Mouse (Mus musculus): Measurements from ENCODE around the gene Papln. TPM values are rescaled to one million over a fixed set of nuclear protein-coding genes. Genes with fewer than 3 reads are reported as not detected.

Gene Papln
- 0.51 and 0.69 TPM in 2 replicates for polyA plus RNA-seq (2016; fragmentation: Nextera tagmentation; extraction: Ambion mirVana)

- 15% methylated on average over 30 of the region's 31 CpGs for WGBS
- Histone ChIP-seq H3K9ac (peak within 1 kb of the TSS; percentile 33), H3K4me2 (replicated peaks) (peak within 1 kb of the TSS; percentile 58), H3K36me3 (no peaks in the 10 kb centered on the region), H3K27me3 (no peaks in the 10 kb centered on the region), H3K27ac (no peak within 1 kb of the TSS), H3K9me3 (no peaks in the 10 kb centered on the region), H3K4me1 (peaks cover 30% of the 10 kb centered on the region), H3K4me3 (peak within 1 kb of the TSS; percentile 26)
- peak; percentile 38; the same call in 1 of the 2 replicates for ATAC-seq (ENCODE audit: insufficient number of reproducible peaks, insufficient read depth, low FRiP score, low TSS enrichment)
Measured at GRCm38 (mm10) chr12:83763311-83764043, at the start of gene Papln. Papln (plus strand) TSS chr12:83763634.

GRCm38 (mm10) chr12:83713749-83714148 is 49.7 kb upstream of the Papln start:
- ATAC-seq (ENCODE audit: insufficient number of reproducible peaks, insufficient read depth, low FRiP score, low TSS enrichment): no peak
- WGBS: 51% methylated on average over 2 of the region's 2 CpGs
- peaks cover 55% of the 10 kb centered on the region for H3K36me3 ChIP-seq

GRCm38 (mm10) chr12:83716416-83717184 is 46.8 kb upstream of the Papln start:
- Histone ChIP-seq H3K9ac (no peak overlapping the region), H3K4me3 (no peak overlapping the region), H3K36me3 (peaks cover 63% of the 10 kb centered on the region), H3K9me3 (no peaks in the 10 kb centered on the region), H3K27ac (no peak overlapping the region), H3K27me3 (no peaks in the 10 kb centered on the region), H3K4me1 (peaks cover 7% of the 10 kb centered on the region; the same call in 1 of the 2 replicates), H3K4me2 (replicated peaks) (no peak overlapping the region)
- ATAC-seq (ENCODE audit: insufficient number of reproducible peaks, insufficient read depth, low FRiP score, low TSS enrichment): no peak
- WGBS: 91% methylated on average over 15 of the region's 15 CpGs

More at GRCm38 (mm10) chr12:83713749-83714148, 49.7 kb upstream of the Papln start:
- Histone ChIP-seq H3K4me2 (replicated peaks) (no peak overlapping the region), H3K27me3 (no peaks in the 10 kb centered on the region), H3K9ac (no peak overlapping the region), H3K27ac (no peak overlapping the region), H3K9me3 (no peaks in the 10 kb centered on the region), H3K4me1 (no peaks in the 10 kb centered on the region), H3K4me3 (no peak overlapping the region)

GRCm38 (mm10) chr12:83719431-83719830 is 44.0 kb upstream of the Papln start:
- ATAC-seq (ENCODE audit: insufficient number of reproducible peaks, insufficient read depth, low FRiP score, low TSS enrichment): no peak
- H3K27ac ChIP-seq: no peak overlapping the region
- no peak overlapping the region for H3K9ac ChIP-seq
- H3K36me3 ChIP-seq: peaks cover 62% of the 10 kb centered on the region
- H3K4me2 ChIP-seq (replicated peaks): no peak overlapping the region
- no peaks in the 10 kb centered on the region for H3K9me3 ChIP-seq
- no peak overlapping the region for H3K4me3 ChIP-seq
- H3K27me3 ChIP-seq: no peaks in the 10 kb centered on the region
- WGBS: 96% methylated on average over 1 of the region's 1 CpGs
- H3K4me1 ChIP-seq: peaks cover 7% of the 10 kb centered on the region; the same call in 1 of the 2 replicates

GRCm38 (mm10) chr12:83721281-83721680 is 42.2 kb upstream of the Papln start:
- Histone ChIP-seq H3K27ac (peak overlapping the region; percentile 77), H3K4me1 (peaks cover 7% of the 10 kb centered on the region; the same call in 1 of the 2 replicates), H3K4me3 (no peak overlapping the region), H3K9ac (no peak overlapping the region), H3K9me3 (no peaks in the 10 kb centered on the region), H3K4me2 (replicated peaks) (no peak overlapping the region), H3K27me3 (no peaks in the 10 kb centered on the region), H3K36me3 (peaks cover 61% of the 10 kb centered on the region)
- 0 out of 2 replicates have a peak, but pooled peaks have one; percentile 47 for ATAC-seq (ENCODE audit: insufficient number of reproducible peaks, insufficient read depth, low FRiP score, low TSS enrichment)
- WGBS: 51% methylated on average over 6 of the region's 6 CpGs

- no peak overlapping the region for H3K9ac ChIP-seq
- H3K4me2 ChIP-seq (replicated peaks): no peak overlapping the region
- peaks cover 57% of the 10 kb centered on the region for H3K36me3 ChIP-seq
- no peak overlapping the region for H3K4me3 ChIP-seq
- WGBS: 62% methylated on average over 3 of the region's 3 CpGs
- no peaks in the 10 kb centered on the region for H3K9me3 ChIP-seq
- no peak overlapping the region for H3K27ac ChIP-seq
- H3K4me1 ChIP-seq: peaks cover 7% of the 10 kb centered on the region; the same call in 1 of the 2 replicates
- no peaks in the 10 kb centered on the region for H3K27me3 ChIP-seq
- ATAC-seq (ENCODE audit: insufficient number of reproducible peaks, insufficient read depth, low FRiP score, low TSS enrichment): no peak
Measured at GRCm38 (mm10) chr12:83723037-83723436, 40.4 kb upstream of the Papln start.

- peaks cover 80% of the 10 kb centered on the region for H3K36me3 ChIP-seq
- no peak for ATAC-seq (ENCODE audit: insufficient number of reproducible peaks, insufficient read depth, low FRiP score, low TSS enrichment)
Measured at GRCm38 (mm10) chr12:83726510-83727308, 36.7 kb upstream of the Papln start.

GRCm38 (mm10) chr12:83732225-83732624 is 31.2 kb upstream of the Papln start:
- no peak overlapping the region for H3K4me3 ChIP-seq
- no peak overlapping the region for H3K9ac ChIP-seq
- H3K27ac ChIP-seq: no peak overlapping the region
- H3K27me3 ChIP-seq: no peaks in the 10 kb centered on the region
- ATAC-seq (ENCODE audit: insufficient number of reproducible peaks, insufficient read depth, low FRiP score, low TSS enrichment): no peak
- WGBS: 94% methylated on average over 5 of the region's 5 CpGs
- H3K9me3 ChIP-seq: no peaks in the 10 kb centered on the region
- no peak overlapping the region for H3K4me2 ChIP-seq (replicated peaks)
- H3K4me1 ChIP-seq: no peaks in the 10 kb centered on the region
- peaks cover 77% of the 10 kb centered on the region for H3K36me3 ChIP-seq

More at GRCm38 (mm10) chr12:83726510-83727308, 36.7 kb upstream of the Papln start:
- Histone ChIP-seq H3K27me3 (no peaks in the 10 kb centered on the region), H3K4me3 (no peak overlapping the region), H3K4me1 (no peaks in the 10 kb centered on the region), H3K27ac (no peak overlapping the region), H3K9ac (no peak overlapping the region), H3K9me3 (no peaks in the 10 kb centered on the region), H3K4me2 (replicated peaks) (no peak overlapping the region)
- WGBS: 90% methylated on average over 12 of the region's 12 CpGs

GRCm38 (mm10) chr12:83734047-83734446 is 29.4 kb upstream of the Papln start:
- Histone ChIP-seq H3K4me2 (replicated peaks) (no peak overlapping the region), H3K9ac (no peak overlapping the region), H3K9me3 (no peaks in the 10 kb centered on the region), H3K36me3 (peaks cover 66% of the 10 kb centered on the region), H3K4me3 (no peak overlapping the region), H3K27me3 (no peaks in the 10 kb centered on the region), H3K4me1 (no peaks in the 10 kb centered on the region), H3K27ac (no peak overlapping the region)
- 94% methylated on average over 10 of the region's 10 CpGs for WGBS
- ATAC-seq (ENCODE audit: insufficient number of reproducible peaks, insufficient read depth, low FRiP score, low TSS enrichment): no peak

GRCm38 (mm10) chr12:83736236-83736635 is 27.2 kb upstream of the Papln start:
- Histone ChIP-seq H3K36me3 (peaks cover 46% of the 10 kb centered on the region), H3K9me3 (no peaks in the 10 kb centered on the region), H3K27me3 (no peaks in the 10 kb centered on the region), H3K27ac (no peak overlapping the region), H3K4me2 (replicated peaks) (no peak overlapping the region), H3K4me3 (no peak overlapping the region), H3K9ac (no peak overlapping the region), H3K4me1 (no peaks in the 10 kb centered on the region)
- 88% methylated on average over 8 of the region's 8 CpGs for WGBS
- no peak for ATAC-seq (ENCODE audit: insufficient number of reproducible peaks, insufficient read depth, low FRiP score, low TSS enrichment)

- Histone ChIP-seq H3K4me2 (replicated peaks) (no peak overlapping the region), H3K36me3 (peaks cover 23% of the 10 kb centered on the region), H3K27ac (no peak overlapping the region), H3K4me3 (no peak overlapping the region), H3K4me1 (no peaks in the 10 kb centered on the region), H3K9me3 (no peaks in the 10 kb centered on the region), H3K27me3 (no peaks in the 10 kb centered on the region), H3K9ac (no peak overlapping the region)
- 93% methylated on average over 1 of the region's 1 CpGs for WGBS
- no peak for ATAC-seq (ENCODE audit: insufficient number of reproducible peaks, insufficient read depth, low FRiP score, low TSS enrichment)
Measured at GRCm38 (mm10) chr12:83738651-83739050, 24.8 kb upstream of the Papln start.
